Mouse (Mus musculus): ENCODE measurements at regions not wholly inside any gene's neighbourhood (a gene's known extent, or its start where the extent isn't known, plus 50 kb on each side); places are given as distances from the start of the nearest gene placed in this dataset.

GRCm38 (mm10) chr7:68930627-68931334 lies 181.7 kb upstream of the Arrdc4 start:
- Histone ChIP-seq H3K9ac (ENCODE audit: low read depth, poor library complexity, severe bottlenecking) (no peak overlapping the region), H3K27me3 (ENCODE audit: control insufficient read depth, insufficient read depth, low read length, poor library complexity, severe bottlenecking) (no peaks in the 10 kb centered on the region), H3K4me3 (ENCODE audit: low read depth, low read length) (no peak overlapping the region), H3K9me3 (replicated peaks; ENCODE audit: control insufficient read depth, insufficient read depth, low read length, poor library complexity, severe bottlenecking) (no peaks in the 10 kb centered on the region), H3K36me3 (ENCODE audit: control insufficient read depth, insufficient read depth, low read length, poor library complexity, severe bottlenecking) (no peaks in the 10 kb centered on the region), H3K4me1 (ENCODE audit: control insufficient read depth, insufficient read depth, low read length) (no peaks in the 10 kb centered on the region), H3K27ac (ENCODE audit: insufficient read depth, low read length) (no peak overlapping the region)
- TF ChIP-seq EP300 (IDR thresholded peaks at IDR 0.05; ENCODE audit: insufficient read depth, low read depth, low read length) (no peak), CTCF (IDR thresholded peaks at IDR 0.05; ENCODE audit: low read depth, low read length) (no peak), POLR2A (IDR thresholded peaks at IDR 0.05; ENCODE audit: insufficient read depth, low read length) (no peak)

DNA sequence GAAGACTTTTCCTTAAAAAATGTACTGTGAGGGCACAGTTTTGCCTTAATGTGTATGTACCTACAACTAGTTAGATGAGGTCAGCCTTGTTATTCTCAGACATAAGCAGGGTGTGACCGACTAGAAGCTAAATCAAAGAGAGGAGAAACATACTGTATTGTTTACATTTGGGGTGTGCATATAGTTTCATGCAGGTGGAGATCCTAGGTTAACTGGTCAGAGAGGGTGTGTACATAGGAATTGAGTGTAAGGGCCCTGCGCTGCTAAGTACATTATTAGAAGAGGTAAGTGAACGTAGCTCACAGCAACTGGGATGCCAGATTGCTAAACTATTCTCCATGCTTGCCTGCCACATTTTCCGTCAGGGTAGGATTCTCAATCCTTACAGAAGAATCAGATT lies 180.6 kb upstream of the Arrdc4 start:
- Histone ChIP-seq H3K9ac (ENCODE audit: low read depth, poor library complexity, severe bottlenecking) (no peak overlapping the region), H3K27ac (ENCODE audit: insufficient read depth, low read length) (no peak overlapping the region), H3K4me1 (ENCODE audit: control insufficient read depth, insufficient read depth, low read length) (no peaks in the 10 kb centered on the region), H3K9me3 (replicated peaks; ENCODE audit: control insufficient read depth, insufficient read depth, low read length, poor library complexity, severe bottlenecking) (no peaks in the 10 kb centered on the region), H3K36me3 (ENCODE audit: control insufficient read depth, insufficient read depth, low read length, poor library complexity, severe bottlenecking) (no peaks in the 10 kb centered on the region), H3K4me3 (ENCODE audit: low read depth, low read length) (no peak overlapping the region), H3K27me3 (ENCODE audit: control insufficient read depth, insufficient read depth, low read length, poor library complexity, severe bottlenecking) (no peaks in the 10 kb centered on the region)
- no peak for TF ChIP-seq POLR2A (IDR thresholded peaks at IDR 0.05; ENCODE audit: insufficient read depth, low read length)
- TF ChIP-seq EP300 (IDR thresholded peaks at IDR 0.05; ENCODE audit: insufficient read depth, low read depth, low read length) = no peak
- no peak for TF ChIP-seq CTCF (IDR thresholded peaks at IDR 0.05; ENCODE audit: low read depth, low read length)

- H3K27ac ChIP-seq (ENCODE audit: insufficient read depth, low read length) = no peak overlapping the region
- H3K9ac ChIP-seq (ENCODE audit: low read depth, poor library complexity, severe bottlenecking) = no peak overlapping the region
- no peak for TF ChIP-seq EP300 (IDR thresholded peaks at IDR 0.05; ENCODE audit: insufficient read depth, low read depth, low read length)
- H3K9me3 ChIP-seq (replicated peaks; ENCODE audit: control insufficient read depth, insufficient read depth, low read length, poor library complexity, severe bottlenecking) = no peaks in the 10 kb centered on the region
- no peaks in the 10 kb centered on the region for H3K4me1 ChIP-seq (ENCODE audit: control insufficient read depth, insufficient read depth, low read length)
- H3K27me3 ChIP-seq (ENCODE audit: control insufficient read depth, insufficient read depth, low read length, poor library complexity, severe bottlenecking) = no peaks in the 10 kb centered on the region
- H3K4me3 ChIP-seq (ENCODE audit: low read depth, low read length) = no peak overlapping the region
- H3K36me3 ChIP-seq (ENCODE audit: control insufficient read depth, insufficient read depth, low read length, poor library complexity, severe bottlenecking) = no peaks in the 10 kb centered on the region
Observed at GRCm38 (mm10) chr7:68925640-68926039, 176.6 kb upstream of the Arrdc4 start.

GRCm38 (mm10) chr7:68918632-68919435 lies 169.8 kb upstream of the Arrdc4 start:
- Histone ChIP-seq H3K27ac (ENCODE audit: insufficient read depth, low read length) (no peak overlapping the region), H3K27me3 (ENCODE audit: control insufficient read depth, insufficient read depth, low read length, poor library complexity, severe bottlenecking) (no peaks in the 10 kb centered on the region), H3K4me3 (ENCODE audit: low read depth, low read length) (no peak overlapping the region), H3K36me3 (ENCODE audit: control insufficient read depth, insufficient read depth, low read length, poor library complexity, severe bottlenecking) (no peaks in the 10 kb centered on the region), H3K9me3 (replicated peaks; ENCODE audit: control insufficient read depth, insufficient read depth, low read length, poor library complexity, severe bottlenecking) (no peaks in the 10 kb centered on the region), H3K9ac (ENCODE audit: low read depth, poor library complexity, severe bottlenecking) (no peak overlapping the region), H3K4me1 (ENCODE audit: control insufficient read depth, insufficient read depth, low read length) (no peaks in the 10 kb centered on the region)
- TF ChIP-seq EP300 (IDR thresholded peaks at IDR 0.05; ENCODE audit: insufficient read depth, low read depth, low read length) (no peak), CTCF (IDR thresholded peaks at IDR 0.05; ENCODE audit: low read depth, low read length) (no peak), POLR2A (IDR thresholded peaks at IDR 0.05; ENCODE audit: insufficient read depth, low read length) (no peak)

- TF ChIP-seq CTCF (IDR thresholded peaks at IDR 0.05; ENCODE audit: low read depth, low read length) (no peak), EP300 (IDR thresholded peaks at IDR 0.05; ENCODE audit: insufficient read depth, low read depth, low read length) (no peak)
- H3K36me3 ChIP-seq (ENCODE audit: control insufficient read depth, insufficient read depth, low read length, poor library complexity, severe bottlenecking) = no peaks in the 10 kb centered on the region
- H3K27ac ChIP-seq (ENCODE audit: insufficient read depth, low read length) = no peak overlapping the region
- H3K9ac ChIP-seq (ENCODE audit: low read depth, poor library complexity, severe bottlenecking) = no peak overlapping the region
- H3K4me1 ChIP-seq (ENCODE audit: control insufficient read depth, insufficient read depth, low read length) = no peaks in the 10 kb centered on the region
- H3K27me3 ChIP-seq (ENCODE audit: control insufficient read depth, insufficient read depth, low read length, poor library complexity, severe bottlenecking) = no peaks in the 10 kb centered on the region
- H3K4me3 ChIP-seq (ENCODE audit: low read depth, low read length) = no peak overlapping the region
- no peaks in the 10 kb centered on the region for H3K9me3 ChIP-seq (replicated peaks; ENCODE audit: control insufficient read depth, insufficient read depth, low read length, poor library complexity, severe bottlenecking)
Observed at GRCm38 (mm10) chr7:68917876-68918200, 168.8 kb upstream of the Arrdc4 start.

DNA sequence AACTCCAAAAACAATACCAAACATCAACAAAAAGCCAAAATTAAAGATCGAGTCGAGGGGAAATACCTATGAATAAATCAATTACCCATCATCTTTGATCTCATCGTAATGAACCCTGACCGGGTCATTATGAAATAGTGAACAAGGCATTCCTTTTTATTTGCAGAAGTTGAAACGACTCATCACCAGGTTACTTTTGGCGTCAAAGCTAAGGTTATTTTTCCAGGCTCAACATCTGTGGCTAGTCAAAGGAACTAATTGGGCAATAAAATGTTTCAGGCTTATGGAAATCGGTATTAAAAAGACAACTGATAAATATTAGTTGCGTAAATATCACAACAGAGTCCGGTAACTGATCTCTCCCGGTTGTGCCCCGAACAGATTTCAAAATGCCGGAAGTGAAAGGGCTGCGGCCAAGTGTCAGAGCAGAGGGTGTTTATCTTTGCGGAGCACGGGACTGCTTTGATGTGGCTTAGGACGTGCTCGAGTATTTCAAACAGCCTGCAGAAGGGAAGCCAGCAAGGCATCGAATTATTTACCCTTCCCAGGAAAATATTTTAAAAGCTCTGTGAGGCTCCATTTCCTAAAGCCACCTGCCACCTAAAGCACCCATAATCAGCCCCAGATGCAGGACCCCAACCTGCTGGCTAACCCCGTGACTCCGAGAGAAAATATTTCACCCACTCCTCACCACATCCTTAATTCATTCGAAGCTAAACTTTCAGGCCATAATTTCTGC lies 168.3 kb upstream of the Arrdc4 start:
- H3K9me3 ChIP-seq (replicated peaks; ENCODE audit: control insufficient read depth, insufficient read depth, low read length, poor library complexity, severe bottlenecking) = no peaks in the 10 kb centered on the region
- TF ChIP-seq POLR2A (IDR thresholded peaks at IDR 0.05; ENCODE audit: insufficient read depth, low read length) (no peak), CTCF (IDR thresholded peaks at IDR 0.05; ENCODE audit: low read depth, low read length) (no peak), EP300 (IDR thresholded peaks at IDR 0.05; ENCODE audit: insufficient read depth, low read depth, low read length) (no peak)
- no peak overlapping the region for H3K9ac ChIP-seq (ENCODE audit: low read depth, poor library complexity, severe bottlenecking)
- no peaks in the 10 kb centered on the region for H3K27me3 ChIP-seq (ENCODE audit: control insufficient read depth, insufficient read depth, low read length, poor library complexity, severe bottlenecking)
- no peaks in the 10 kb centered on the region for H3K36me3 ChIP-seq (ENCODE audit: control insufficient read depth, insufficient read depth, low read length, poor library complexity, severe bottlenecking)
- no peak overlapping the region for H3K27ac ChIP-seq (ENCODE audit: insufficient read depth, low read length)
- no peak overlapping the region for H3K4me3 ChIP-seq (ENCODE audit: low read depth, low read length)
- no peaks in the 10 kb centered on the region for H3K4me1 ChIP-seq (ENCODE audit: control insufficient read depth, insufficient read depth, low read length)
